Mouse (Mus musculus): ENCODE results near the gene Smarcc1.
"Not testable (repeated sequence)": the region's sequence is repeated elsewhere in the genome, so short reads cannot be mapped to it uniquely, and the experiment has no call there.

Gene Smarcc1

DNA sequence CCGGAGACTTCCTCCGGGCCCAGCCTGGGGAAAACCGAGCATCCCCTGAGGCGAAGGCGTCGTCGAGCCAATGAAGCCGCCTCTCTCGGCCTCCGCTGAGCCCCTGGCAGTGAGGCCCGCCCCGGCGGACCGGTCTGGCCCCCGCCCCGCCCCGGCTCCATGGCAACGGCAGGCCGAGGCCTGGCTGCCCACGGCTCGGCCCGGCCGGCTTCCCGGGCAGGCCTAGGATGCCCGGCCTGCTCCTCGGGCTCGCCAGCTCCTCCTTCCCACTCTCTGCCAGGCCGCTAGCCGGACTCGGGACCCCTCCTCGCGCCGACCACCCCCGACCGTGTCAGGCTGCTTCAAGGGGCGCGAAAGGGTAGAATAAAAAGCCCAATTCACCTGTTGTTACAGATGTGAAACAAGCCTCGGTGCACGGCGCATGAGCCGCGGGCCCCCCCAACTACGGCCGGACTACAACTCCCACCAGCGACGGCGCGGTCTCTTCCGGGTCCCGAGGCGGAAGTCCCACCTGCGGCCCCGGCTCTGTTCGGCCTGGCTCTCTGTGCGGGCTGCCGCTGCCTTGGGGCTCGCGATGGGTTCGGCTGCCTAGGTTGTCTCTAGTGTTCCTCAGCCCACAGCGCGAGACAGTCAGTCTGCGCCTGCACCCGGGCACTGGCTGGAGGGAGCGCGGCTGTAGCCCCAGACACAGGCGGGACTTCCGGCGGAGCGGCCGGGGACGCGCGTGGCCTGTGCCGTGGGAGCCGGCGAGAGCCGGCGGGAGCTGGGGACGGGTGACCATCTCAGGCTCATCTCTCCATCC lies at the start of gene Smarcc1:
Gene Smarcc1, plus strand, starts transcription at position 732 of the 802 bp plus-strand sequence.
- peak; percentile 95 for DNase-seq

DNA sequence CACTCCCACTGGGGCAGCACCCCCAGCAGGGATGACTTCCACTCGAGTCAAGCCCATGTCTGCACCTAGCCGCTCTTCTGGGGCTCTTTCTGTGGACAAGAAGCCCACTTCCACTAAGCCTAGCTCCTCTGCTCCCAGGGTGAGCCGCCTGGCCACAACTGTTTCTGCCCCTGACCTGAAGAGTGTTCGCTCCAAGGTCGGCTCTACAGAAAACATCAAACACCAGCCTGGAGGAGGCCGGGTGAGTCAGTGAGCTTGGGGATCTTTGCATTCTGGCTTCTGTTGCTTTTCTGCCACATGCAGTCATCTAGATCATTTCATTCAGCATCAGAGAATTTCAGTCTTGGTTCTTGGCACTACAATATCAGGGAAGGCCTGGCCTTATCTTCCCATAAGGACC lies 48.8 kb upstream of the Smarcc1 start:
- no peak for DNase-seq

DNA sequence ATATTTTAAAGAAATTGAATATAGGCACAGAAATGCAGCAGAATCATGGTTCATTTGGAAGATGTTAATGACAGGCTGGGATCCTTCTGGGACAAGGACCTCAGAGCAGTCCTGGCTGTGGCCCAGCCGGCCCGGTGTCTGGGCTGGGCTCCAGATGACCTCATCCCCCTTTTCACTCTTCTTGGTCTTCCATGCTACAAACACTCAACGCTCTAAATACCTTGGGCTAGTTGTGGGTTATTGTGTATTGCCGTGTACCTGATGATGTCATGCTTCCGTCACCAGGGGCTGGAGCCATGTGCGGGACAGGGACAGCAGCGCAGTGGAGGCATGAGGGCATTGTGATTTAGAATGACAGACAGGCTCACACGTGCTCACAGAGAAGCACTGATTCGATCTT lies 47.1 kb upstream of the Smarcc1 start:
- DNase-seq, result no peak

DNA sequence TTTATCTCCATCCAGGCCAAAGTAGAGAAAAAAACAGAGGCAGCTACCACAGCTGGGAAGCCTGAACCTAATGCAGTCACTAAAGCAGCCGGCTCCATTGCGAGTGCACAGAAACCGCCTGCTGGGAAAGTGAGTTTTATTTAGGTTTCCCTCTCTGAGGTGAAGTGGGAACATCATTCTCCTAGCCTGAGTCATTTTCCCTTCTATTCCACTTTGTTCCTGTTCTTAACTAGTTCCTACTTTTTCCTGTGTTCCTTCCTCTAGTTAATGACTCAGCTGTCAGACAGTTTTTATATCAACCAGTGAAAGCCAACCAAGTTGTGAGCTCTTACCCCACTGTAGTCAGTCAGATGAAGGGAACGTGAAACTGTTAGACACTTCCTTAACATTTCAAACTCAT lies 46.5 kb upstream of the Smarcc1 start:
- no peak for DNase-seq

DNA sequence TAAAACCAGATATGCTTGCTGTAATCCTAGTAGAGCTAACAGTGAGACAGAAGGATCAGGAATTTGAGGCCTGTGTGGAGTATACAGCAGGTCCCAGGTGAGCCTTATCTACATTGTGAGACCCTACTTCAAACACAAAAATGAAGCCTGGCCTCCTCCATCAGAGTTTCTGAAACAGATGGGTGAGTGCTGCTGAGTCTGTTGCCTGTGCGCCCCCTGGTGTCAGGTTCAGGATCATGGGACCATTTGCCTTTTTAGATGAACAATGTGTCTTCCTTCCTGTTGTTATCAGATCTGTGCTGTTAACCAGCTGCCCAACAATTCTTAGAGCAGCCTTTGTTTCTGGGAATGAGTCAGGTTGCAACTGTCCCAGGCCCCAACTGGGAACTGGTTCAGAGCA lies 45.7 kb upstream of the Smarcc1 start:
- peak; percentile 82 for DNase-seq

DNA sequence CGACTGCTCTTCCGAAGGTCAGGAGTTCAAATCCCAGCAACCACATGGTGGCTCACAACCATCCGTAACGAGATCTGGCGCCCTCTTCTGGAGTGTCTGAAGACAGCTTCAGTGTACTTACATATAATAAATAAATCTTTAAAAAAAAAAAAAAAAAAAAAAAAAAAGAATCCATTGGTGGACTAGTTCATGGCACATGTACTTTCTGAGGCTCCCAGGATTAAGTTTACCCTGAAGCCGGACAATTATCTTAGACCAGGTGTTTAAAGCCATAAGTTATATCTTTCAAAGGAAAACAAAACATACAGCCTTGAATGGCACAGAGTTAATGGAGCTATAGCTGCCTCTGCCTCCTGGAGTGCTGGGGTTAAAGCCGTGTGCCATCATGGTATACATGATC lies 41.0 kb upstream of the Smarcc1 start:
- DNase-seq, result not testable (repeated sequence)

DNA sequence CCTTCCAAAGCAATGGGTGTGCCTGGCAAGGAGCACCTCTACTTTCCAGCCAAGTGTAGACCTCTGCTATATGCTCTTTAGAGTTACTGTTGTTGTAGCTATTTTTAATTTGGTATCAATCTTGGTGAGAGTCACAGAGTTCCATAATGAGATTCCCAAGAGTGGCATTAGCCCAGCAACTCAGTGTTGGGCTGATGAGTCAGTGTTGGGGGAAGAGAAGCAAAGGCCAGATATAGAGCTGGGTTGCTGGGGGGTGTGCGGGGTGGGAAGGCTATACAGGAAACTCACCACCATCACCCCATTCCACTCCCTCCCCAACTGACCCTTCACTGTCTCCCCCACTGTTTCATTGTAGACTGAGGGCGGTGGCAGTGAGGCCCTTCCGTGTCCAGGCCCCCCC lies 36.4 kb upstream of the Smarcc1 start:
- DNase-seq, result no peak

DNA sequence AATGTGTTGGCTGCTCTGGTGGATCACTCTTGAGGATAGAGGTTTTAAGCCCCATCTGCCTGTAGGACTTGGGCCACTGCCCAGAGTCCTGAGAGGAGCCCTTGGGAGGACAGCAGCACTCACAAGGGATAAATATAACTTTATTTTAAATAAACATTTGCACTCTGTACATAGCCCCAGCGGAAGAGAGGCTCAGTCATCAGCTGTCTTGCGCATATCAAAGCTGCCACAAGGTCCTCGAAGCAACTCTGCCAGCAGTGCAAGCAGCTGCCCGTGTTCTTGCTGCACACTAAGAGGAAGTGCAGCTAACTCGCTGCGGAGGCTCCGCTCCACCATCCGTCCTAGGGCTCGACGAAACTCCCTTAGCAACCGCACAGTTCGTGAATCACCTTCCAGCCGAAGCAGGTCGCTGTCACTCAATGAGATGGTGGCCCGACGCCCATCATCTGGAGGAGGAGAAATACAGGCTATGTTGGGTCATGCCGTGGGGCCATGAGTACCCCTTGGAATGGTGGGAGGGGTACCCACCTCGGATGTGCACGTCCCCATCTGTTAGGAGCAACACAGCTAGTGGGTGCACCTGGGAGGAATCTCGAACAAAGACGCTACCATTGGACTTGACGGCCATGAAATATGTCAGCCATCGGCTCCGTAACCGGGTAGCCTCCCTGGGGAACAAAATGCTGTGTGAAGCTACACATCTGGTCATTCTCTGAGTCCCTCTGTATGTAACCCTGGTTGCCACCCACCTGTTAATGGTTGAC lies 33.1 kb upstream of the Smarcc1 start:
- no peak for DNase-seq

DNA sequence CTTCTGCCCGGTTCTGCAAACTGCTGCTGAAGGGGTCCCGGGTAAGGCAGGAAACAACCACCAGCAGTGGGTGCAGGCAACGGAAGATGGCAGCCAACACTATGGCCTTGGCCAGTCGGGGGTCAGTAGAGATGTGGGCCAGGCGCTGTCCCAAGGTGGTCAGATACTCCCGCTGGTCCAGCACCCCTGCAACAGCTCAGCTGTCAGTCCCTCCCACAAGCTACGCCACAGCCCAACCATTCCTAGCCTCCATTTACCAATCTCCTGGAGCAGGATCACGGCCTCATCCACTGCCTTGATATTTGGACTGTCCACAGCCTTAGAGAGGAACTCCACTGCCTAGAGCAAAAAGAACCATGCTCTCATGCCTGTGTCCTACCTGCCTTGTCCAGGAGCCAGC lies 31.8 kb upstream of the Smarcc1 start:
- DNase-seq, result no peak

DNA sequence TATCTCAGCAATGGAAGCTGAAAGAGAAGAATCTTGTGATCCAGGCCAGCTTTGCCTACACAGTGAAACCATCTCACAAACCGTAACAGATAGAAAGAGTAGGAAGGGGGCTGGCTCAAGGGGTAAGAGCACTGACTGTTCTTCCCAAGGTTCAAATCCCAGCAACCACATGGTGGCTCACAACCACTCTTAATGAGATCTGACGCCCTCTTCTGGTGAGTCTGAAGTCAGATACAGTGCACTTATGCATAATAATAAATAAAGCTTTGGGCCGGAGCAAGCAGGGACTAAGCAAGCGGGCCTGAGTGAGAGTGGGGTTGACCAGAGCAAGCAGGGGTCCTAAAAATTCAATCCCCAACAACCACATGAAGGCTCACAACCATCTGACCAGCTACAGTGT lies 24.2 kb upstream of the Smarcc1 start:
- no peak for DNase-seq

DNA sequence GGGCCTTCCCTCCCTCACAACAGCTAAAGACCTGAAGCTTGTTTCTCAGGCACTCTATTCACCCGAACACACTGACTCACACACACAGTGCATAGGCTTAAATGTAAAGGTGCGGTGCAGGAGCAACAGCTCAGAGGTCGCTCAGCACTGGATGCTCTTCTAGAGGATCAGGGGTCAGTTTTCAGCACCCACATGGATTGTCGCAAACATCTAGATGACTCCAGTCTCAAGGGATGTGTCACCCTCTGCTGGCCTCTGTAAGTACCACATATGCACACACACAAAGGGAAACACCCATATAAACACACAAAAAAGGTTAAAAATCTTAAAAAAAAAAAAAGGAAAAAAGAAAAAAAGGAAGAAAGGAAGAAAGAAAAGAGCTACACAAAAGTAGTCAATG lies 22.7 kb upstream of the Smarcc1 start:
- DNase-seq, result no peak

DNA sequence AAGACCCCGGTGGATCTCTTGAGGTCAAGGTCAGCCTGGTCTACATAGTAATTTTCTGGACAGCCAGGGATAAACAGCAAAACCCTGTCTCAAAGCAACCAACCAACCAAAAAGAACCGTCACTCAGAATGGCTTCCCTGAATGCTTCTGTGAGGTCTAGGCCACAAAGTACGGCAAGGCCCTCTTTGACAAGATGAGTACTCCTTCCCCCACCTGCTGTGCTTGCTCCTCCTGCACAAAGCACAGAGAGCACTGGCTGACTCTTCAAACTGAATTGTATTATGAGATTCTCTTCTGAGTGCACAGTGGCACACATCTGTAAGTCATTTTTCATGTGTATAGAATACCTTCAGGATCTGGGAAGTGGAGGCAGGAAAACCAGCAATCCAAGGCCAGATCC lies 19.7 kb upstream of the Smarcc1 start:
- DNase-seq, result no peak

DNA sequence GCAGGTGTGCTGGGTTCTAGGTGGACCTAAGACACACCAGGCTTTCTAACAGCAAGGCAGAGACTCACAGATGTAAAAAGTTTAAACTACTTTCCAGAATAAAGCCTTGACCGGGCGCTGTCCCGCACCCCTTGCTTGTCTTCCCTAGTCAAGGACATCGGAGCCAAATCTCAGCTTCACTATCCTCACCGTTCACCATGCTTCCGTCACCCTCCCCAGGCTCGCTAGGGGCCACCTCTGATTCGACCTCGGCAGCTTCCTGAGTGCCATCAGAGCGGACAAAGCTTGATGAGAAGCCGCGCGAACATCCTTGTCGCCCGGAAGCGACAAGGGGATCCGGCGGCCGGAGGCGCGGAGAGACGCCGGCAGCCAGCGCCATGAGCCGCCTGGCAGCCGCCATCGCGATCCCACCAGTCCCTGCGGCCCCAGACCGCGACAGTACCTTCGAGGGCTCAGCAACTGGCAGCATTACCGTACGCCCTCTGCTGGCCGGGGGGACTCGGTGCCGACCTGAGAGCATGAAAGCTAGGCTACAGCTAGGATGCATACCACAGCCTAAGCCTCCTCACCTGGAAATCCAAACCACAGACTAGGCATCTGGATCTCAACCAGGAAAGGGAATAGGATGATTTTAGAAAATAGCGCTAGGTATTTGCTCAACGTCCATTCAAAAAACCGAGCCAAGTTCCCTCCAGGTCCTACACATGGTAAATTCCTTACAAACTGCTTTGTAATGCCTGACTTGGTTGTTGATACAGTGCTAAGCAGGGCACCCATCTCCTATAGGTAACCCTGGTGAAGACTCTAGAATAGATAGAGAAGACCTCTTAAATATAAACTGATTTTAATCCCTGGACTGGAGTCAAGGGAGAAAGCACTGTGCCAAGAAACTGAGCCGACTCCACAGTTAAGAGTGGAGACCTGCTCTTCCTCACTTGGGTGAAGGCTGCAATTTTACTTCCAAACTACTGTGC lies 16.6 kb upstream of the Smarcc1 start:
- DNase-seq, result peak; percentile 95

DNA sequence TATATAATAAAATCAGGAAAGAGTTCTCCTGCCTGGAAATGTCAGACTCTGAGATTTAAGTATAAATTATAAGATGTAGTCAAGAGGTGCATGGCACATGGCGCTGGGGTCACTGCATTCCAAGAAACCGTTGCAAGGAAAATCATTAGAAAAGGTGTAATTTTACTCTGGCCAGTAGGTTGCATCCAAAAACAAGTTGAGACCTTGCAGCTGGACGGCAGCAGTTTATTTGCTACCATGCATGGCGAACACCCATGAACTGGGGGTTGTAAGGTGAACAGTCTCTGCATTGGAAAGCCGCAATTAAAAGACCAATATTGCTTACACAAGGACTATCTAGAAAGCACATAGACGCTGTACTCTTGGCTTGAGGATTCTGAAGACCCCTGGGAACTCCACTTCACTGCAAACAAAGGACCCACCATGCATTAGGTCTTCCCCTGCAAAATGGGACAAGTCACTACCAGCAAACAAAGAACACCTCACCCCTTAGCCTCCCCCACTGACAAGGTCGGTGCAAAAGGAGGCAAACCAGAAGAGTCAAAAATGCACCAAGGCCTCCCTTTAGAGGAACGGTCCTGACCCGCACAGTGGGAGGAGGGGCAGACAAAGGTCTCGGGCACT lies 1.0 kb upstream of the Smarcc1 start:
- DNase-seq, result peak; percentile 49

DNA sequence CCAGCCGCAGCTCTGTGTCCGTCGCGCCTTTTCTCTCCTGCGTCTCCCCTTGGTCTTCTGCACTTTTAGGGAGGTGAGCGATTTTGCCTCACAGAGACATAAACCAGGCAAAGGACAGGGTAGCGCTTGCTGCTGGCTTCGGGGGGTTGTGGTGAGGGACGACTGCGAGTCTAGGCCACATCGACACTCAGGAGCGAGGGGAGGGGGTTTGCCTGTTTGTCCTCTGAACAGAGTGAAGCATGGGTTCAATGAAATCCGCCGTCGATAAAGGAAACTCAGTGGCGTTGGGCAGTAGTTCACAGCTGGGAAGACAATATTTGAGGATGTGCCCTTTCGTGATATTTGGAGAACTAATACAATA lies 251 bp downstream of the Smarcc1 start, which contains the start of gene Dhx30:
Gene Dhx30, minus strand, starts transcription at position 52 of the 361 bp plus-strand sequence.
- DNase-seq, result no peak

DNA sequence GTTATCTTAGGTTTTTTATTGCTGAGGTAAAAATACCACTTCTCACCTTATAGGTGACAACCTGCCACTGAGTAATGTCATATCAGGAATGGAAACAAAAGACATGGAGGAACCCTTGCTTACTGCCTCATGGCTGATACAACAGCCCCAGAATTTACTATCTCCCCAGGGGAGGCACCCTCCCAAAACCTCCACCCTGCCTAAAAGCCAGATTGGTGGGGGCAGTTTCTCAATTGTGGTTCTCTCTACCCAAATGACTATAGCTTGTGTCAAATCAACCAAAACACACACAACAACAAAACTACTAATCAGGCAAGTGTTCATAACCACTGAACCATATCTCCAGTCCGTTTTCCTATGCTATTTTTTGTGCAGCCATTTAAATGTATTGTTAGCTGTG lies 741 bp downstream of the Smarcc1 start:
- DNase-seq, result no peak

DNA sequence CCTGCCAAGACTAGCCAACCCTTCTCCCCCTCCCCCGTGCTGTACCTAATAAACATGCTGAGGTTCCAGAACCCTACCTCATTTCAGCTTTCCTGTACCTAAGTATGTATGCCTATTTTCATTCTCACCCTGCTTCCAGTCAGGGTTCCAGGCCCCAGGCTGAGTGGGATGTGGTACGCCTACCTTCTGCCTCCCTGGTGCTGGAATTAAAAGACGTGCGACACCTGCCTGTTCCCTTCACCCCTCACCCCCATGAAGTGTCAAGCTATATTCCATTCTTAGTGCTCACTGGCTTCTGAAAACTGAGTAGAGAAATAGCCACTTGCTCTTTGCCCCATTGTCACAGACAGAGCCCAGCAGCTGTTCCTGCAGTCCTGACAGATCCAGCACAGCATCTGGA lies 3.9 kb downstream of the Smarcc1 start:
- DNase-seq, result no peak

DNA sequence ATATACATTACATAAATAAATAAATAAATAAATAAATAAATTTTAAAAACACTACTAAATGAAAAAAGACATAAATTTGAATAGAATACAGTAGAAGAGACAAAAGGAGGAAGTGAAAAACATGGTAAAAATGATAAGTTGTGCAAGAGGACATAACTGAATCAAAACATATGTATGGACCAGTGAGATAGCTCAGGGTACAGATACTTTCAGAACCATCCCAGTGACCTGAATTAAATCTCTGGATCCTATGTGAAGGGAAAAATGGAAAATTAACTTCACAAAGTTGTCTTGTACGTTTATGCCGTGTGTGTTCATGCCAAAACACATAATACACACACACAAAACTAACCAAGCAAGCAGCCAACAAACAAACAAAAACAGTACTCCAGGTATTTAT lies 5.8 kb downstream of the Smarcc1 start:
- DNase-seq, result no peak

DNA sequence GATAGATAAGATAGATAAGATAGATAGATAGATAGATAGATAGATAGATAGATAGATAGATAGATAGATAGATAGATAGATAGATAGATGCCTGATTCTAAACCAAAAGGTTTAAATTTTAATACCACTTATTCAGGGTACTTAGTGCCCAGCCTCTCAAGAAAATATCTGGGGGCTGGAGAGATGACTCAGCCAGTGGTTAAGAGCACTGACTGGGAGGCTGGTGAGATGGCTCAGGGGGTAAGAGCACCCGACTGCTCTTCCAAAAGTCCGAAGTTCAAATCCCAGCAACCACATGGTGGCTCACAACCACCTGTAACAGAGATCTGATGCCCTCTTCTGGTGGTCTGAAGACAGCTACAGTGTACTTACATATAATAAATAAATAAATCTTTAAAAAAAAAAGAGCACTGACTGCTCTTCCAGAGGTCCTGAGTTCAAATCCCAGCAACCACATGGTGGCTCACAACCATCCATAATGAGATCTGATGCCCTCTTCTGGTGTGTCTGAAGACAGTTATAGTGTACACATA lies 6.6 kb downstream of the Smarcc1 start:
- DNase-seq, result not testable (repeated sequence)

DNA sequence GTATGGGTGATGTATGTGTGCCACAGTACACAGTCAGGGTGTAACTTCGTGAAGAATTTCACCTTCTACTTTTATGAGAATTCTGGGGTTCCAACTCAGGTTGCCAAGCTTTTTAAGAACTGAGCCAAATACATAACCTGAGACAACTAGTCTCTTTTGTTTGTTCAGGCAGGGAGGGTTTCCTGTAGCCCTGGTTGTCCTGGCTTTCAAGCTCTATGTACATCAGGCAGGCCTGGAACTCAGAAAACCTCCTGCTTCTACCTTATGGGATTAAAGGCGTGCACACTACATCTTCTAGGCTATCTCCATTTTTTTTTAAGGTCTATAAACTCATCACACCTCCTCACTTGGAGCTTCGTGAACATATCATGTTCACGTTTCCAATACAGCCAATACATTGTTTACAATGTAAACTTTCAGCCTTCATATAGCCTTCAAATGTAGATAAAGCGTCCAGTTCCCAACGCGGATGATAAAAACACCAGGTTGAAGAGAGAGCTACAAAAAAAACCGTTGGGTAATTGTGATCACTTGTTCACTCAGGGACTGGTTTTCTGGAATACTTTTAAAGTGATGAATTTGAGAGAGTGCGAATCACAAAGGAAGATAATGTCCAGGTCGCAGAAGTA lies 13.5 kb downstream of the Smarcc1 start:
- peak; percentile 14 for DNase-seq

DNA sequence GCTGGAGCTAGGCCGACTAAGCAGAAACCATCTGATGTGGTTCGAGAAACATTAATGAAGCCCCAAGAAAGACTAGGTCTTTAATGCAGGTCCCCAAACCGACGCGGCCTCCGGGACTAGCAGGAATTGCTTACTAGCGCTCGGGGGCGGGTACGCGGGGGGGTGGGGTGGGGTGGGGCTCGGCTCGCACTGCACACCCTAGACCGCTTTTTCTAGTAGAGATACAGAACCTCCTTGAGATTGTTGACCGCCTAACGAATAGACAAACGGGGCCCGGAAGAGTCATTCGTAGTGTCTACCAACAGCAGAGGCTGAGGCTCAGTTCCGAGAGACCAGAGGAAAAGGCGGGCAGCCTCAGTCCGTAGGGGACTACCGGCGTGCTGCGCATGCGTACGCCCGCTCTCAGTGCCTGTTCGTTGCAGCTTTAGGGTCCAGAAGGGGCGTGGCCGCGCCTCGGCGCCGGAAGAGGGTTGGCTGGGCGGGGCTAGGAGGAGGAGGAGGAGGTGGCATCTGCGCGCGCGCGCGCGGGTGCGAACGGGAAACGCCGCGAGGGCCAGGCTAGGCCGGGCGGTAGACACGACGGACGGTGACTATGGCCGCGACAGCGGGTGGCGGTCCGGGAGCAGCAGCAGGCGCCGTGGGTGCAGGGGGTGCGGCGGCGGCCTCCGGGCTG lies 14.2 kb downstream of the Smarcc1 start:
- DNase-seq, result peak; percentile 100

Data from embryo, embryonic 11 days (tissue).